Mouse (Mus musculus) CH12.LX (cell line): ENCODE data around the gene Pde4d.

Experiments
- BHLHE40 ChIP-seq: IDR thresholded peaks from 2 replicates; pipeline ENCODE4 v1.6.1; 2011; ENCODE audit warnings: mild to moderate bottlenecking, low read depth, low read length, improper control_type of control experiment
- CHD1 ChIP-seq: IDR thresholded peaks from 2 replicates; pipeline ENCODE4 v1.6.1; 2012; ENCODE audit warnings: low read depth, low read length, improper control_type of control experiment, inconsistent platforms
- CTCF ChIP-seq, 2 experiments: IDR thresholded peaks in 1 of 2; conservative IDR thresholded peaks in 1 of 2; 2 replicates each; pipeline ENCODE4 v1.5.1; 2011 to 2012; ENCODE audit warnings: low read depth in 2 of 2, low read length in 2 of 2, improper control_type of control experiment in 1 of 2, inconsistent platforms in 1 of 2, mild to moderate bottlenecking in 1 of 2, moderate library complexity in 1 of 2
- EP300 ChIP-seq: IDR thresholded peaks from 2 replicates; pipeline ENCODE4 v1.6.1; 2011; ENCODE audit warnings: low read length, improper control_type of control experiment
- ETS1 ChIP-seq: conservative IDR thresholded peaks from 2 replicates; pipeline ENCODE4 v1.6.1; 2012; ENCODE audit warnings: low read depth, mild to moderate bottlenecking, inconsistent platforms, low read length, improper control_type of control experiment, moderate library complexity
- IRF4 ChIP-seq: IDR thresholded peaks from 2 replicates; pipeline ENCODE4 v1.6.1; 2014; ENCODE audit warnings: low read depth, mild to moderate bottlenecking, inconsistent platforms, low read length, improper control_type of control experiment
- POLR2A ChIP-seq: IDR thresholded peaks from 2 replicates; pipeline ENCODE4 v1.6.1; 2011; ENCODE audit warnings: low read depth, mild to moderate bottlenecking, improper control_type of control experiment, low read length
- SIN3A ChIP-seq: IDR thresholded peaks from 2 replicates; pipeline ENCODE4 v1.6.1; 2012; ENCODE audit warnings: low read length, improper control_type of control experiment, inconsistent platforms
- TBP ChIP-seq: conservative IDR thresholded peaks from 2 replicates; pipeline ENCODE4 v1.6.1; 2011; ENCODE audit warnings: low read depth, low read length, improper control_type of control experiment
- UBTF ChIP-seq: IDR thresholded peaks from 2 replicates; pipeline ENCODE4 v1.6.1; 2012; ENCODE audit warnings: low read depth, mild to moderate bottlenecking, inconsistent platforms, low read length, improper control_type of control experiment, moderate library complexity

DNA sequence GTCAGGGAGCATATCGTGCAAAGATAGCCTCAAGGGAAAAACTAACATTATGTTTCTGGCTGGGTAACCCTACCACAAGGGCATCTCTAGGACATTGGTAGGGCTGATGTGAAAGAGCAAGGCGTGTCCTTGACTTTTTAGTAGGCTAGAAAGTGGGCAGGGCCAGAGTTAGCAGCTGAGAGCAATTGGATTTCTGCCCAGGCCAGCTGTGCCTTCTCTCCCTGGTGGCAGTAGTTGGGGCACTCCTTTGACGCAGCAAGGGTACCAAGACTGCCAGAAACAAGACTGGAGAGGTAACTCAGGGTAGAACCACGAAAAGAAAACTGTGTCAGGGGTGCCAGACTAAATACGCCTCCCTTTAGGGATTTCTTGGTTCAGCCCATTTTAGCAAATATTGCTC, 1536.1 kb downstream of the Pde4d start:
- no peak for TF ChIP-seq POLR2A
- TF ChIP-seq SIN3A, result no peak
- no peak for TF ChIP-seq CTCF (conservative IDR thresholded peaks at IDR 0.05 in 1 of 2, IDR thresholded peaks at IDR 0.05 in 1 of 2; ENCODE audit: low read depth in 2 of 2, low read length in 2 of 2)
- TF ChIP-seq BHLHE40, result no peak
- TF ChIP-seq ETS1, result no peak
- no peak for TF ChIP-seq TBP
- TF ChIP-seq EP300, result no peak
- no peak for TF ChIP-seq IRF4
- TF ChIP-seq UBTF, result no peak
- no peak for TF ChIP-seq CHD1
